Mouse (Mus musculus) spleen, postnatal 14 days (tissue): ENCODE results near the gene Scrt2.
A peak's percentile ranks its signal among the peaks of the same experiment; 100 is the strongest.

Source experiments
- DNase-seq, 2 experiments: peaks; one replicate each; pipeline ENCODE4 v3.0.0; 2021 to 2022; ENCODE audit warnings: low spot score in 2 of 2

The Scrt2 gene

DNA sequence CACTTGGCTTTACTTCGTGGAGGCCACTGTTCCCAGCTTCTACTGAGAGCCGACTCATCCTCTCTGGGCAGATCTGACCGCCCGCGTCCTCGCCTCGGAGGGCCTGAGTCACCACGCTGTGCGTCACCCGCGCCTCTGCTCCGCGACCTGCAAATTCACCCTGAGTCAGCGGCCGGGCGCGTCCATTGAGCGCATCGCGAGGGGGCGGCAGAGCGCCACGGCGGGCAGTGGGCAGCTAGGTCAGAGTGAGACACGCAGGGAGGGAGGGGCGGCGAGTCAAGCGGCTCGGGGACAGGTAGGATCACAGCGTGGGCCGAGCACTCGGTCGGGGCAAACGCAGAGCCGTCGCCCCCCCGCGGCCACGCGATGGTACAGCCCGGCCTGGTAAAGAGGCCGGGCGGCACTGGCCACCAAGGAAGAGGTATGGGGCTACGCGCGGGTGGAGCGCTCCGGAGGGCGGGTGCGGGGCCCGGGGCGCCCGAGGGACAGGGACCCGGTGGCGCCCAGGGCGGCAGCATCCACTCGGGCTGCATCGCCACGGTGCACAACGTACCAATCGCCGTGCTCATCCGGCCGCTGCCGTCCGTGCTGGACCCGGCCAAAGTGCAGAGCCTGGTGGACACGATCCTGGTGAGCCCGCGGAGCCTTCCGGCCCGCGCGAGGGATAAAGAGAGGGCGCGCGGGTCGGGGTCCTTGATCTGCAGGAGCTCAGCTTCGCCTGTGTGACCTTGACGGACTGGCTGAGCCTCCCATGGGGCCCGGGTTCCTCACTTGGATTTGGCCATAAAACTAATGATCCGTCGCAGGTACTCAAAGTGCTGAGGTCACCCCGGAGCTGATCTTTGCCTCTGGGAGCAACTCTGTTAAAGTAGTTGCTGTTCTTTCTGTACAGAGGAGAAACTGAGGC is 24.2 kb downstream of the Scrt2 start, which contains the start of gene Srxn1:
Gene Srxn1 (plus strand): TSS at position 199 of the 907 bp plus-strand sequence.
- peak; percentile 70 to 77 for DNase-seq

DNA sequence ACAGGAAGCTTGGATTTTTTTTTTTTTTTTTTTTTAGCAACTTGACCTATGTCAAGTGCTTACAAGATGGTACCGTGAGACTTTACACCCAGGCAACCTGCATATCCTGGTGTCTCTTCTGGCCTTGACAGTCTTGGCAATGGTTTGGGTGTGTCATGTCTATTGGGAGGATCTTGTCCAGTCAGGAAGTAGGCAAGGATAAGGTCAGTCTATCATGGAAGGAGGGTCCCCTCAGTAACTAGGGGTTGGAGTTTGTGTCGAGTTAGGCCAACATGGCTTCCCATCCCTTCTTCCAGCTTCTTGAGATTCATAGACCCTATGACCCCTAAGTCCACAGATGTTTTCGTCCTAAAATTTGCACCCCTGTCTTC is 24.9 kb downstream of the Scrt2 start:
- no peak for DNase-seq

GRCm38 (mm10) chr2:152106597-152106996 is 25.3 kb downstream of the Scrt2 start:
- DNase-seq: no peak

- no peak for DNase-seq
Observed at GRCm38 (mm10) chr2:152108702-152109101, 27.4 kb downstream of the Scrt2 start.

DNA sequence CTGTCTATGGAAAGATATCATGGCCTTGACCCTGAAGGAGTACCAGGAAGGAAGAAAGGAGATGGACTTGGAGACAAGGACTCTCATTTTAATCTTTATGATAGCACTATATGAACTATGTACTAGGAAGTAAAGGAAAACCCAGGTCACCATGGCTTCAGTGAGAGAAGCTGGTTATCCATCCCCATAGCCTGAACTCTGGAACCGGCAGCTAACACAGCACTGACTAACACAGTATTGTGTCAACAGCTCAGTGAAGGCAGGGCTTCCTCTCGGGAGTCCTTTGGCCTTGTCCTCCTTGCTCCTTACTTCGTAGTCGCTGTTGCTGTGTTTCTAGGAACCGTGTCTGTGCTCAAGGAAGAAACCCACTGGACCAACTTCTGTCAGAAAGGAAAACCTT is 28.1 kb downstream of the Scrt2 start:
- no peak for DNase-seq

GRCm38 (mm10) chr2:152111311-152111710 is 30.0 kb downstream of the Scrt2 start:
- DNase-seq: no peak

DNA sequence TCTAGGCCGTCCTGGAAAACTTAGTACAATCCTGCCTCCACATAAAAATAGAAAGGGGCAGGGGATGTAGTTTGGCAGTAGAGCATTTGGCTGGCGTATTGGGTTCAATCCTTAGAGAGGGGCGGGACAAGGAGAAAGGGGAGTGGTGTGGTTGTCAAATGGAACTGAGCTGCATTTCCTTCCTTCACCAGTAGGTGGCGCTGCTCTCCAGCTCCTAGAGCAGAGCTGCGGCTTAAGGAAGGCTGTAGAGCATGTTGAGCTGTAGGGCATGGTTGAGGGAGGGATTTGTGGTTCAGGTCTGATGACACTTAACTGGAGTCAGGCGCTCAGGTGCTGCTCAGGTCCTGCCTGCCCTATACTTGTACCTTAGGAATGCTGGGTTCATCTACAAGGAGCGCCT is 30.6 kb downstream of the Scrt2 start:
- DNase-seq: peak; percentile 76 to 86

DNA sequence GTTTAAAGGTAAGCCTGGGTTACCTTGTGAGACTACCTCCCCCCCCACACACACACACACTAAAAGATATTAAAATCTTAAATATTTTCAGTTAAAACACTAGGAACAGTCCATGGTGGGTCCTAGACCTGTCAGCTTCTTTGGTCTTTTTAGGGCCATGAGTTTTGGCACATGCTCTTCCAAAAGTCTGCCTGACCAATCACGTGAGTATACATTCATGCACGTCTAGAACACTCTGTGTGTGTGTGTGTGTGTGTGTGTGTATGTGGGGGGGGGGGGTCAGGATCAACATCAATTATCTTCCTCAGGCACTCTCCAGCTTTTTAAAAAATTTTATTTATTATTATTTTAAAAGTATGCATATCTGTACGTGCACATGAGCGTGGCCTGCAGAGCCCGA is 31.2 kb downstream of the Scrt2 start:
- no peak for DNase-seq

DNA sequence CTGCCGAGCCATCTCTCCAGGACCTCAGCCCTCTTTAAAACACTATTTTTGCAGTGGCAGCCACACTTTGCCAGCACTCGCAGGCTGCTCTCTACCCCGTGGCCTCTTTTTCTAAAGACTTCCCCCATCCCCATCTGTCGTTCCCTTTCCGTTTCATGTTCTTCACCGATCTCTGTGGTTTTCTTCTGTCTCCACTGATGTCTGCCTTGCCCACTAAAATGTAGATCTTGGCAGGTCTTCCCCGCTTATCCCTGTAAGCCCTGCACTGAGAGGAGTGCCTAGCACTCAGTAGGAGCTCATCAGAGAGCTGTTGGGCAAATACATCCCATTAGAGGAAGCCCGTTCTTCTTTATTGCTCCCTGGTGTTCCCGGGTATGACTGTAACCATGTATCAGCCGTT is 31.6 kb downstream of the Scrt2 start:
- DNase-seq: no peak

GRCm38 (mm10) chr2:152114057-152114975 is 33.0 kb downstream of the Scrt2 start:
- no peak for DNase-seq

DNA sequence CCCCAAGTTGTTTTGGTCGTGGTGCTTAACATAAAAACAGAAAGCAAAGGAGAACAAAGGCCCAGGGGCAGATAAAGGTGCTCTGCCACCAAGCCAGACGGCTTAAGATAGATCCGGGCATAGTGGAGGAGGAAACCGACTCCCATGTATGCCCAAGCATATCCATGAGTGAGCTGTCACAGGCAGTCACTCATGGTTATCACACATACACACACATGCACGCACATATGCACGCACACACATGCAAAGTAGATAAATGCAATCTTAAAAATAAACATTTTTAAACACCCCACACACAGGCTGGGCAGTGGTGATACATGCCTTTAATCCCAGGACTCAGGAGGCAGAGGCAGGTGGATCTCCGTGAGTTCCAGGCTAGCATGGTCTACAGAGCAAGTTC is 36.4 kb downstream of the Scrt2 start:
- DNase-seq: no peak

GRCm38 (mm10) chr2:152119228-152119865 is 38.0 kb downstream of the Scrt2 start:
- DNase-seq: no peak

DNA sequence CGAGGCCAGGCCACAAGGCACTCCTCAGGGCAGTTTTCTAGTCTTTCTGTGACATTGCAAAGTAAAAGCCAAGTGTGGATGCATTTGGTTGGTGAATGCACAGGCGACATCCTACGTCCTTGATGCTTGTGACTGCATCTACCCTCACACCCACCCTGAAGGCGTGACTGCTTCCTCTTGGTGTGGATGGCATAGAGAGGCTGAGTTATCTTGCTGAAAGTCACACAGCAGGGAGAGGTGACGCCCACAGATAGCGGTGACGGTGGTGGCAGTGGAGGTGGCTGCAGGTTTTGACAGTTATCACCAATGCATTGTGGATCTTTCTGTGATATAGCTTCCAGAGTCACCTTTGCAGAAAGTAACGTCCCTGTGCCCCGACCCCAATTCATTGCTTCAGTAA is 41.6 kb downstream of the Scrt2 start:
- DNase-seq: no peak

- no peak for DNase-seq
Observed at GRCm38 (mm10) chr2:152128597-152128996, 47.3 kb downstream of the Scrt2 start.

DNA sequence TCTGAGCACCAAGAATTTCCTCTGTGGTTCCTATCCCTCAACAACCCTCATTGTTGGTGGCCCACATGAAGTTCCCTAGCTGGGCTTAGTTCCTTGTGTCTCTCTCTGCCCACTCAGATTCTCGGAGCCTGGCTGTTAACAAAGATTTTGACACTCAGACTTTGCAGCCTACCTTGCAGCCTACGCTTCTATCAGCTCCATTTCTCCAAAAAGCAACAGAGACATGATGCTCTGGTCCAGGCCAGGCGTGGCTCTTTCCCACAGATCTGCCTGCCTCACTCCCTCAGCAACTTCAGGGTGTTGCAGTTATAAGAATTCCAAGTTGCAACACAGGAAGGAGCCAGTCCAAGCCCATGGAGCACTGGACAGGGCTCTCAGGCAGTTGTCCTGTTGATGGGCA is 48.4 kb downstream of the Scrt2 start:
- no peak for DNase-seq

DNA sequence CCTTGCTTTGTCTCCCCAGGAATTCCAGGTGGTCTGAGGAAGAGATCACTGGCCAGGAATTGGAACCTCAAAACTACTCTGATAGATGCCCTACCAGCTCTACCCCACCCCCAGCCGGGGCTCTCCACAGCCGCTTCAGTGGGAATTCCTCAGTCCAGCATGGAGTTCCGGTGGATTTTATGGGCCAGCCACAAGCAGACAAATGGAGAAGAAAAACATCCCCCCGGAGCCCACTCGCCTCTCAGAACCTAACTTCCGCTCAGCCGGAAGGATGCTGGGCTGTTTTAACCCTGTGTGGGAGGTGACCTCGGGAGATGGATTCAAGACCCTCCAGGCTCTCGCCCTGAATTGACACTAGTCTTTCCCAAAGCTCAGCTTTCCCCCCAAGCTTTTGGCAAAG is 50.7 kb downstream of the Scrt2 start:
- no peak for DNase-seq

- DNase-seq: no peak
Observed at GRCm38 (mm10) chr2:152132691-152133090, 51.4 kb downstream of the Scrt2 start.

GRCm38 (mm10) chr2:152139191-152139987 is 58.1 kb downstream of the Scrt2 start:
- no peak for DNase-seq

DNA sequence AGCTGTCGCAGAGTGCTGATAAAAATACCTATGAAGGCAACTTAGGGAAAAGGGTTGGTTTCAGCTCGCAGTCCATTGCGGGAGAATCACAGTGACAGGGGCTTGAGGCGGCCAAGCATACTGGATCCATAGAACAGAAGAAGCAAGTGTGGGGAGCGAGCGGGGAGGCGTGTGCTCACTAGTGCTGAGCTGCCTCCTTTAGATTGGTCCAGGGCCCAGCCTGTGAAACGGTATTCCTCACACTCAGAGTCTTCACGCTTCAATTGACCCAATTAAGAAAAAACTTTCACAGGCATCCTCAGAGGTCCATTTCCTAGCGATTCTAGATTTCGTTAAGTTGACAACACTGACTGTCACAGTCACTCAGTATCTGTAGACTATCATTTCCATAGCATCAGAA is 59.6 kb downstream of the Scrt2 start:
- DNase-seq: no peak

DNA sequence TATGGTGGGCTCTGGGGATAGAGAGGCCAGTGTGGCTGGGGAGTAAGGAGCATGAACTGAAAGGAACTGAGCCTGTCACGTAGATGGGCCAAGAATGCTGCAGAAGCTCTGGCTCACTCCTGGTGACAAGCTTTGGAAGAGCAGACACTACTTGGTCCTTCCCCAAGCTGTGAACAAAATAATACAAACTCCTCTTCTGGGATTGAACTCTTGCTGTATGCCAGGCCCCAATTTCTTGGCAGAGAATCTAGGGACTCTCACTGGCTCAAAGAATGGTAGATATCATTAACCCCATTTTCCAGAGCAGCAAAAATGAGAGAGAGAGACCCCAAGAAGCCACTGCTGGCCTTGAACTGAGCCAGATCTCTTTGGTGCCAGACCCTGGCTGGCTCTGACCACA is 60.2 kb downstream of the Scrt2 start:
- DNase-seq: no peak

DNA sequence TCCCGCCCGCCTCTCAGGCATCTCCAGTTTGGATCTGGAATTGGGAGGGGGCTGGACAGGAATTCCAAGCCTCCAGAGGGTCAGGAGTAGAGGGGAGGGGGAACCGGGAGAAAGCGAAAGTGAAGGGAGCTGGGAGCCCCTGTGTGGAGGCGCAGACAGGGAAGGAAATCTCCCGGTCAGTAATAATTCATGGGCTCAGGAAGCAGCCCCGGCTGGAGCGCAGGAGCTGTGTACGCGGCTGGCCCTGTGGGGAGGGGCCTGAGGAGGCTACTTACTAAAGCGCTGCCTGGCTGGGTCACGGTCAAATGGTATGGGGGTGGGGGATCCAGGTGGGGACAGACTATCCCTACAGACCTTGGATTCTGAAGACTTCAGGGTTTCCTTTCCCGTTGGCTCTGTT is 60.7 kb downstream of the Scrt2 start:
- no peak for DNase-seq
